Mouse (Mus musculus) heart, embryonic 11.5 days (tissue): ENCODE data around the gene Hhex. TPM values are rescaled to one million over a fixed set of nuclear protein-coding genes. Genes with fewer than 3 reads are reported as not detected.

Source experiments
- ATAC-seq: fragments of 200-750 bp; cut with Nextera tagmentation; replicated peaks from 2 replicates; pipeline ENCODE4 v1.8.0; 2017; ENCODE audit warnings: moderate library complexity; ENCODE audit not compliant: insufficient number of reproducible peaks, low FRiP score, low TSS enrichment
- H3K27ac ChIP-seq: fragments of 300-500 bp; sonication (generic); 2 replicates; pipeline ENCODE4 v1.5.1; 2014; ENCODE audit warnings: mild to moderate bottlenecking, low read depth, low read length
- H3K27me3 ChIP-seq: fragments of 300-500 bp; sonication (generic); 2 replicates; pipeline ENCODE4 v1.6.1; 2014; ENCODE audit warnings: mild to moderate bottlenecking, low read length, mixed read lengths; ENCODE audit not compliant: control insufficient read depth, insufficient read depth
- H3K36me3 ChIP-seq: fragments of 300-500 bp; sonication (generic); 2 replicates; pipeline ENCODE4 v1.6.1; 2014; ENCODE audit warnings: mild to moderate bottlenecking, low read length, moderate library complexity, mixed read lengths; ENCODE audit not compliant: control insufficient read depth, insufficient read depth
- H3K4me1 ChIP-seq: fragments of 300-500 bp; sonication (generic); 2 replicates; pipeline ENCODE4 v1.6.1; 2014; ENCODE audit warnings: low read length; ENCODE audit not compliant: control insufficient read depth, insufficient read depth
- H3K4me2 ChIP-seq: fragments of 300-500 bp; sonication (generic); 2 replicates; pipeline ENCODE4 v1.6.1; 2014; ENCODE audit warnings: mild to moderate bottlenecking, moderate library complexity
- H3K4me3 ChIP-seq: fragments of 300-500 bp; sonication (generic); 2 replicates; pipeline ENCODE4 v1.5.1; 2014; ENCODE audit warnings: low read depth, low read length
- H3K9ac ChIP-seq: fragments of 300-500 bp; sonication (generic); 2 replicates; pipeline ENCODE4 v1.6.1; 2014; ENCODE audit warnings: mild to moderate bottlenecking, low read depth, low read length, moderate library complexity
- H3K9me3 ChIP-seq: fragments of 300-500 bp; sonication (generic); replicated peaks from 2 replicates; pipeline ENCODE4 v1.6.1; 2016; ENCODE audit warnings: low read length; ENCODE audit not compliant: control insufficient read depth
- WGBS: fragments of 180-500 bp; shearing (Covaris S2); extraction: QIAGEN DNeasy Blood & Tissue Kit; methylation state at CpG from one replicate; pipeline ENCODE4 v1.1.7; 2014; ENCODE audit not compliant: insufficient replicate concordance; 5-methylcytosine and 5-hydroxymethylcytosine counted together
- polyA plus RNA-seq: library from polyadenylated mRNA; unstranded; fragments of >200 nt; fragmentation: Nextera tagmentation; extraction: Ambion mirVana; gene quantifications from 2 replicates; pipeline ENCODE4 v1.2.1, GENCODE M21; 2014

The Hhex gene
- polyA plus RNA-seq, 1 experiment from 2014 or later: 13.4 TPM

GRCm38 (mm10) chr19:37442524-37443286 lies 8.1 kb downstream of the Hhex start:
- no peaks in the 10 kb centered on the region for H3K9me3 ChIP-seq
- no peak overlapping the region for H3K4me3 ChIP-seq
- H3K4me1 ChIP-seq: no peaks in the 10 kb centered on the region
- WGBS: 66% methylated on average over 10 of the region's 10 CpGs
- no peaks in the 10 kb centered on the region for H3K36me3 ChIP-seq
- H3K9ac ChIP-seq: no peak overlapping the region
- no peak overlapping the region for H3K4me2 ChIP-seq
- H3K27ac ChIP-seq: no peak overlapping the region
- no peak for ATAC-seq
- peaks cover 7% of the 10 kb centered on the region for H3K27me3 ChIP-seq

- Histone ChIP-seq H3K4me1 (no peaks in the 10 kb centered on the region), H3K9ac (no peak overlapping the region), H3K4me3 (no peak overlapping the region), H3K36me3 (no peaks in the 10 kb centered on the region), H3K9me3 (no peaks in the 10 kb centered on the region), H3K27ac (no peak overlapping the region), H3K4me2 (no peak overlapping the region), H3K27me3 (peaks cover 7% of the 10 kb centered on the region)
- ATAC-seq: no peak
- 27% methylated on average over 4 of the region's 4 CpGs for WGBS
These were observed 9.1 kb downstream of the Hhex start for GRCm38 (mm10) chr19:37443631-37444140.

- 53% methylated on average over 5 of the region's 5 CpGs for WGBS
- H3K27ac ChIP-seq: no peak overlapping the region
- no peaks in the 10 kb centered on the region for H3K36me3 ChIP-seq
- H3K4me2 ChIP-seq: no peak overlapping the region
- no peak overlapping the region for H3K9ac ChIP-seq
- no peaks in the 10 kb centered on the region for H3K4me1 ChIP-seq
- H3K27me3 ChIP-seq: peaks cover 2% of the 10 kb centered on the region; the same call in 1 of the 2 replicates
- ATAC-seq: no peak
- H3K9me3 ChIP-seq: no peaks in the 10 kb centered on the region
- H3K4me3 ChIP-seq: no peak overlapping the region
These were observed 13.6 kb downstream of the Hhex start for GRCm38 (mm10) chr19:37448212-37448611.

- Histone ChIP-seq H3K27me3 (peaks cover 2% of the 10 kb centered on the region; the same call in 1 of the 2 replicates), H3K4me3 (no peak overlapping the region), H3K27ac (no peak overlapping the region), H3K4me1 (no peaks in the 10 kb centered on the region), H3K4me2 (no peak overlapping the region), H3K36me3 (no peaks in the 10 kb centered on the region), H3K9me3 (no peaks in the 10 kb centered on the region), H3K9ac (no peak overlapping the region)
- no peak for ATAC-seq
- WGBS: 82% methylated on average over 3 of the region's 3 CpGs
These were observed 14.6 kb downstream of the Hhex start for GRCm38 (mm10) chr19:37449246-37449645.

GRCm38 (mm10) chr19:37455528-37455927 lies 20.9 kb downstream of the Hhex start:
- Histone ChIP-seq H3K36me3 (no peaks in the 10 kb centered on the region), H3K27me3 (0 out of 2 replicates have a peak, but pooled peaks cover 2% of the 10 kb centered on the region), H3K9me3 (peaks cover 2% of the 10 kb centered on the region), H3K4me3 (no peak overlapping the region), H3K4me2 (no peak overlapping the region), H3K27ac (no peak overlapping the region), H3K4me1 (no peaks in the 10 kb centered on the region), H3K9ac (no peak overlapping the region)
- ATAC-seq: no peak
- 63% methylated on average over 2 of the region's 2 CpGs for WGBS

GRCm38 (mm10) chr19:37455961-37456360 lies 21.4 kb downstream of the Hhex start:
- H3K4me1 ChIP-seq: no peaks in the 10 kb centered on the region
- H3K9me3 ChIP-seq: peaks cover 5% of the 10 kb centered on the region
- H3K27me3 ChIP-seq: 0 out of 2 replicates have a peak, but pooled peaks cover 2% of the 10 kb centered on the region
- no peak overlapping the region for H3K4me2 ChIP-seq
- no peak overlapping the region for H3K27ac ChIP-seq
- 84% methylated on average over 1 of the region's 1 CpGs for WGBS
- H3K9ac ChIP-seq: no peak overlapping the region
- no peak overlapping the region for H3K4me3 ChIP-seq
- H3K36me3 ChIP-seq: no peaks in the 10 kb centered on the region
- ATAC-seq: no peak

- Histone ChIP-seq H3K27me3 (0 out of 2 replicates have a peak, but pooled peaks cover under 1% of the 10 kb centered on the region), H3K4me3 (no peak overlapping the region), H3K4me1 (no peaks in the 10 kb centered on the region), H3K27ac (no peak overlapping the region), H3K9ac (no peak overlapping the region), H3K9me3 (peaks cover 7% of the 10 kb centered on the region), H3K4me2 (no peak overlapping the region), H3K36me3 (no peaks in the 10 kb centered on the region; the same call in 1 of the 2 replicates)
- WGBS: 78% methylated on average over 6 of the region's 6 CpGs
- no peak for ATAC-seq
These were observed 23.4 kb downstream of the Hhex start for GRCm38 (mm10) chr19:37458013-37458412.

- no peak overlapping the region for H3K27ac ChIP-seq
- WGBS: 79% methylated on average over 3 of the region's 3 CpGs
These were observed 31.8 kb downstream of the Hhex start for GRCm38 (mm10) chr19:37466403-37466802.

More at GRCm38 (mm10) chr19:37466403-37466802, 31.8 kb downstream of the Hhex start:
- no peaks in the 10 kb centered on the region; the same call in 1 of the 2 replicates for H3K36me3 ChIP-seq
- no peak overlapping the region for H3K4me3 ChIP-seq
- H3K27me3 ChIP-seq: no peaks in the 10 kb centered on the region
- H3K9ac ChIP-seq: no peak overlapping the region
- H3K4me1 ChIP-seq: no peaks in the 10 kb centered on the region
- 0 out of 2 replicates have a peak, but pooled peaks cover 2% of the 10 kb centered on the region for H3K9me3 ChIP-seq
- H3K4me2 ChIP-seq: no peak overlapping the region
- no peak for ATAC-seq
